Mouse (Mus musculus): ENCODE measurements around the gene Kbtbd12.

Gene Kbtbd12

DNA sequence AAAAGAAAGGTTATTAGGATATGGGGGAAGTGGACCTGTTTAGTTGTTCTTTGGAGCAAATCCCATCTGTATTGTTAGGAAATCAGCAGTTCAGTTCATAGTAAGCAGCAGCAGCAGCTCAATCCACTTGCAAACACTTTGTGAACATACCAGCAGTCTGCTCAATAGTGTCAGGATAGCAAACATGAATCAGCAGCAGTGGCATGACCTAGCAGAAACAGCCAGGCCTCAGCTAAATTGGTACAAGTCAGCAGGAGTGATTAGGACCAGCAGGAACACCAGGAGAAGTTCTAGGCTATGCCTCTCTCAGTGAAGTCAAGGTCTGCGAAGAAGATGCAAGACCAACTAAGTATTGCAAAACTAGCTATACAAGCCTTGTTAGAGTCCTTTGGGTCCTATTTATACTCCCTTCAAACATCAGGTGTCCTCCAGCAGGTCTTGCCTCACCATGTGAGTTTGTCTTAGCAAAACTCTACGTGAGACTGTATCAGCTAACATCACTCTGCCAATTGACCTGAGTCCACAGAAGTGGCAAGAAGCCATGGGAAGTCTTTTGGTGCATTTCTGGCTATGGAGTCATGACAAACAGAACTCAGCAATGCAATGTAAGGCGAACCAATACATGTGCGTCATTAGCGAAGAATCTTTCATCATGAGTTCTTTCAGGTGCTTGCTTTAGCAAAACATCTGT lies at the start of gene Kbtbd12:
Gene Kbtbd12, minus strand, starts transcription at position 340 of the 691 bp plus-strand sequence.
- DNase-seq: no peak

DNA sequence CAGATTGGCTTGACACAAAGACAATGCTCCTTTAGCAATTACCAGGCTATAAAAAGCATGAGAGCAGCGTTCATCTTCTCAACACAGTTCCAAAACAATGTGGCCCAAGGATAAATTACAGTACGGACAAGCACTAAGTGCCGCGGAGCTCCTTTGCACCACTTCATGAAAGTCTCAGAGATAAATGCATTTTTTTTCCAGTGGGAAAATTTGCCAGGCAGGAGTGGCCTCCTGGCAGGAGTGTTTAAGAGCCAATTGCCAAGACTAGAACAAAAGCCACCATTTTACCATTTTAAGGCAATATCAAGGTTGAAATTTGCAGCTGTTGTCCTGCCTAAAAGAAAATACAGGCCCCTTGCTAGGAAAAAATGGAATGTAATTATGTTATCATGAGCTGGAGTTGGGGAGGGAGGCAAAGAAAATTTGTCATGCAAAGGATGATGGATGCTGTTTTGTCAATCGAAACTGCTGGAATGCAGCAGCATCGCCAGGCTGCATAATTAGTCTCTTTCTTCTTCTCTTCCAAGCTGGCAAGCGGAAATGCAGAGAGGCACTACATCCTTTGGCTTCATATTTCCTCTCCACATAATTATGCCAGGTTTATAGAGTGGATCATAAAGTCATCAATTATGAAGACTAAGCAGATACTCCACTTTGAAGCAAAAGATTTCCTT lies 45.8 kb upstream of the Kbtbd12 start:
- no peak for DNase-seq

DNA sequence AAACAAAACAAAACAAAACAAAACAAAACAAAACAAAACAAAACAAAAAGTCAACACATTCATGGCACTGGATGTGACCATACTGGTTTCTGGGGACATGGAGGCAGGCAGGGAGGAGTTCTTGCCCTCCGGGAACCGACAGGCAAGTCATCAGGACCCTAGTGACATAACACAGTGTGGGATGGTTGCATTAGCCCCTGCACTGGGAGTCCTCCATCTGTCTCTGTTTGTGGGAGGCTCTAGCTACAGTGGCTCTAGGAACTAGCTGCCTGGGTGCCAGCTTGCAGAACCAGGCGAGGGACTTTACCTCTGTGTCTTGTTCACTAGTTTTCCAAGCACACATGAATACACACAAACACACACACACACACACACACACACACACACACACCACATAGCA lies 43.3 kb upstream of the Kbtbd12 start:
- DNase-seq: no peak

DNA sequence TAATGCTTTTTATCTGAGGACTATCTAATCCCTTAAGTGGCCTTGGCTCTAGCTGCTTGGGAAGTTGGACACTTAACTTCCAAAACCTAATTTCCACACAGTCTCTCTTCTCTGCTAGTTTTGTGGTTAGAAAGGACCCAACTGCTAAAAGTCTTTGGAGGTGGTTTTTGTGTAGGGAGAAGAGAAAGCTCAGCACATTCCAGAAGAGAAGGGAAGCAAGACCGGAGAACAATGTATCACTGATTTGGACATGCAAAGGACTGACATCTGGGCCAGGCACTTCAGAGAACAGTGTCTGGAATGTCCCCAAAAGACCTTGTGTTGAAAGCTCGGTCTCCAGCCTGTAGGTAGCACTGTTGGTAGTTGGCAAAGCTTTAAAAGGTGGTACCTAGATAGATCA lies 40.0 kb upstream of the Kbtbd12 start:
- peak in 1 of 2 experiments; percentile 9 for DNase-seq

DNA sequence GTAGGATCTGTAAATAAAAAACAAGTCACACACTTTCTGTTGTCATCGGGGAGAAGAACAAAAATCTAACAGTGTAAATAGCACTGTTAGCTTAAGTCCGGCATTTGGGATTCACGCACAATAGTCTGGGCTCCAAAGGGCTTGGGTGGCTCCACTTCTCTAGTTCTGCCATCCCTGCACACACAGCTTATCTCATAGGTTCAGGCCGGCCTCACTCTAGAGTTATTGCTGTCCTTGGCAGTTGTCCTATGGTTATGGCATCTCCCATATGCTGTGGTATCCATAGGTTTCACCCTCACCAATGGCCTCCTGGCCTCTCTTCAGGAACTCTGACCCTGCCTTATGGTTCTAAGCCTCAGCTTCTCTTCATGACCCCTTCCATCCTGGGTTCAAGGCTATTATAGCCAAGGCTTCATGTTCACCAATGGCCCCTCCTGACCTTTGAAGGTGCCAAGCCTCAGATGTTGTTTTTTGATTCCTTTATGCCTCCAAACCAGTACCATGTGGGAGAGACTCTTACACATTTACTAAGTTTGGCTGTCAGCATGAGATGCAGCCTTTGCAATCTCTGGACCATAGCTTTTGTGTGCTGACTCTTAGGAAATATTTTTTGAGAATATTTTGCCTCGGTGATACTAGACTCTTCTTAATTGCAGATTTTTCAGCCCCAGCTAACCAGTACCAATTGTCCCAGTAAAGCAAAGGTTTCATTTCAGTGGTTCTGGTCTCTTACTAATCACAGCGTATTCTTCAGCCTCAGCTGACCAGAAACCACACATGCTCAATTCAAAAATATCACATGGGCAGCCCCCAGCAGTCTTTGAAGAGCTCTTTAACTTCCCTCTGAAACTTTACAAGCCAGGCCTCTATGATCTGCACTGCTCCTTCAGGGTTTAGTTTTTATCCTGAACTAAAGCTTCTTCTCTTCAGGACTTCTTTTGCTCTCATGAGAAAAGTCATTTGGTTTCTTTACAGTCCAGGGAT lies 39.3 kb upstream of the Kbtbd12 start:
- no peak for DNase-seq

DNA sequence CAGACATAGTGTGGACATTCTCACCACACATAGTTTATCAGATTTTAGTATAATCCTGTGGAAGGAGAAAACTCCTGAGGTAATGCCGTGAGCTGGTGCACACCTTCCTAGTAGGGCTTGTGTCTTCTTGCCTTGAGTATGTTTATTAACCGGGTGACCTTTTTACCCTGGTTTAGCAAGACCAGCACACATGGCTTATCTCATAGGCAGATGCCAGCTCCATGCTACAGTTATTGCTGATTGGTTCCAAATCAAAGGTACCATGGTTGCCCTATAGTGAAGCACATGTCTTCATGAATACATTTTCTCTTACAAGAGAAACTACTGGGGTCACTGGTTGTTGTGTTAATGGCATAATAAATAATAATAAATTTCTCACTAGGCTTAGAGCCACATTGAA lies 38.1 kb upstream of the Kbtbd12 start:
- no peak for DNase-seq

DNA sequence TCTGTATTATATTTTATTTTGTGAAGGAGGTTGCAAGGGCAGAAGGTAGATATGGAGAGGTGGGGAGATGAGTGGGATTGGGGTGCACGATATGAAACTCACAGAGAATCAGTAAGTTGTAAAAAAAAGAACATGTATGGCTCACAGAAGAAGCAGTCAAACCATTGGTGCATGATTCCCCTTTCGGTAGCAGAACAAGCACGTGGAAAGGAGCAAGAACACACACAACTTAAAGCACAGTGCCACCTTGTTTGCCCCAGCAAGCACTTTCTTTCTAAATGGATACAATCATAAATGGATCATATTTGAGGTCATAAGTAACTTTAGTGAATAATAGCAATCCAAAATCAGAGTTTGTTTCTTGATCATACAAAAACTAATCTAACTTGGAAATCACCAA lies 24.5 kb upstream of the Kbtbd12 start:
- DNase-seq: no peak

DNA sequence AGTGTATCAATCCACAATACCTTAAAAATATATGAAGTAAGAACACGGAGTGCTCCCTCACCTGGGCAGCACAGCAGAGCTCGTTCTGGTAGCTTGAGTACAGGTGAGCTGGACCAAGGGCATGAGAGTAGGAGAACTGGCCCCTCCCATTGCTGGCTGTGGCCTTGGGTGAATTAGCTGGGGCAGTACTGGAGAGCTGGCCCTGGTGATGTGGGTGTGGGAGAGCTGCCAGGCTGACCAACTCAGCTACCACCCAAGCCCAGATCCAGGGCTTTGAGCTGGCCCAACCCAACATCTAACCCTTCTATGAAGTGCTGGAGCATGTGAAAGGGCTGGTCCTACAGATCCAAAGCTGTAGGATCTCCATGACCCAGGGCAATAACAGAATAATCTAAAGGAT lies 23.9 kb upstream of the Kbtbd12 start:
- DNase-seq: peak; percentile 32 to 71

DNA sequence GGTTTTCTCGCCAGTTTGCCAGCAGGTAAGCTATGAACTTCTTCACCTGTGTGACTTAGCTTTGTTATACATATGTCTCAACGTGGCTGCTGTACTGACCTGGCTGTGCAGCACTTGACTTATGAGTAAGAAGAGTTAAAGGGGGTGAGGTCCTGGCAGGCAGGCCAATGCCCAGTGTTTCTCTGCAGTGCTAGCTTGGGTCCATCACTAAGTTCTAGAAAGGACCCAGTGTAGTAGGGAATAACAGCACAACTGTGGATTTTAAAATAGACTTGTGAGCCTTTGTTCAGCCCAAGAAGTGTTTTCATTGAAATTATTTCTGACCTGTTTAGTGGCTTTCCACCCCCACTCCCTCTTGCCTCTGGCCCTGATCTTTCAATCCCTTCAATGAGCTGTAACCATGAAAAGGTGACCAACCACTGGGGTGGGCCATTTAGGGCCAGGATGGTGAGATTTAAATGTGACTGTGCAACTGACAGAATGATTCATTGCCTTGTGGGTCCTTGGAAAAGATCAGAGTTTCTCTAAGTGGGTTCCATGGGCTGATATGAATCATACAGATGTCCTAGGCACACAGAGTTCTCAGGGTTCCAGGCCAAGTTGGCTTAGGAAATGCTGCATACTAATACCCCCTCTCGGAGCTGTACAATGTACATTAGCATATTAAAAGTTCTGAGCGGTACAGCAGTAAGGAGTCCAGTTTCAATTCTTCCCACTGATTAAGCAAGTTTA lies 10.0 kb upstream of the Kbtbd12 start:
- DNase-seq: peak; percentile 13 to 45

DNA sequence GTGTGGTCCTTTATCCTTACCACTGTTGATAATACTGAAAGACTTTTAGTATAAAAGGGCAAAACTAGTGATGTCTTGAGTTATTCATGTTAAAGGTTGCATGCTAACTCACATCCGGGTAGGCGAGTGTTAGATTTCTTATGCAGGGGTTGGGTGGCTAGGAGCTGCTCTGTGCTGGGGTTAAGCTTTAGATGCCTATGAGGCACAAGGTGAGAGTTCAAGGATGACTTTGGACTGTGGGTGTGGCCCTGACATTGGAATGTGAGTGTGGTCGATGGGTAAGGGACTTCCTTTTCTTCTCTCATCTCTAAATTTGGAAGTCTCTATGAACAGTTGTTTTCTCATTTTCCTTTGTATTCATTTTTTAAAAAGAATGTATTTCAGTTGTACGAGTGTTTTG lies 7.0 kb upstream of the Kbtbd12 start:
- DNase-seq: no peak

DNA sequence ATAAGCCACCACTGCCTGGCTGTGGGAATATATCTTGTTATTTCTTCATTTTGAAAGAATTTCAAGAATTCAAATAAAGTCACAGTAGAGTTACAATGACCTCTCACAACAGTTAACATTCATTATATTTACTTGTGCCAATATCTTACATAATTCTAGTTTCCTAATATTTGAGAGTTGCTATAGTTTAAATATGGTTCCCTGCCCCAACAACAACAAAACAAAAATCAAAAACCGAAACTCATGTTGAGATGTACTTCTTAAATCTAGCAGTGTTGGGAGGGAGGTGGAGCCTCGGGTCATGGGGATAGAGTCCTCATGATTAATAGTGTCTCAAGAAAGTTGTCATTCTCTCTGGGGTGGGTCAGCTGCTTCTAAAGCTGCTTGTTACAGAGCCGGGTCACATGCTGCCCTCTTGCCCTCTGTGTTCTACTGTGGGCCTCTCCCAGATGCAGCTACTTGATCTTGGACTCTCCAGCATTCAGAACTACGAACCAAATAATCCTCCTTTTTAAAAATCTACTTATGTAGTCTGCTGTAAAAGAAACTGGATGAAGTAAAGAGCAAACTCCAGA lies 3.7 kb upstream of the Kbtbd12 start:
- DNase-seq: peak; percentile 48 to 77

DNA sequence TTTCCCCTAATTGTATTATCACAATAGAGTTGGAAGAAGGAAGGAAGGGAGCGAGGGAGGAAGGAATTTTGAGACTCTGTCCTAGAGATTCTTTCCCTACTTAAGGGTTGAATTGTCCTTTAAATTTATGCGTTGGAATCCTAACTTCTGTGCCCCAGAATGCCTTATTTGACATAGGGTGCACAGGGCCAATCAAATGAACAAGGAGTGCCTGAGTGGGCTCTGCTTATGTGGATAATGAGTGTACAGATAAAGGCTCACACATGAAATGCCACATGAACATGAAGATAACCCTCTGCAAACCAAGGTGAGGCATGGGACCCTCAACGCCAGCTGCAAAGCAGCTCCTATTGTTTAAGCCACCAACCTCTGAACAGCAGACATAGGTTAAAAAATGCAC lies 2.6 kb upstream of the Kbtbd12 start:
- no peak for DNase-seq

DNA sequence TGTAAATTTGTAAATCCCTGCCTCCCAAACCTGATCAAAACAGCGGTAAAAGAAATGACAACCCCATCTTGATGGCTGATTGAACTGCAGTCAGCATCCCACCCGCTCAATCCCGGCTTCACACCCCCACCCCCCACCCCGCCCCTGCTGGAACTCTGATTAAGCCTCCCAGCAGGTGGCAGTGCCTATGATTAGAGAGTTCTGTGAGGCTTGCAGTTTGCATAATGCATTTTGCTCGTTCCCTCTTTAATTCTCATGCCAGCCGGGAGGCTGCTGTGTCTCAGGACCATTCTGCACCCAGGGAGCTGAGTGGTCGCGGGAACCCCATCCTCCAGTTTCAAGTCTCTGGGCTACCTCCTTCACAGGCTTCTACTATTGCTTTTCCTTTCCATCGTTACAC lies 2.2 kb upstream of the Kbtbd12 start:
- peak in 1 of 2 experiments; percentile 26 for DNase-seq

DNA sequence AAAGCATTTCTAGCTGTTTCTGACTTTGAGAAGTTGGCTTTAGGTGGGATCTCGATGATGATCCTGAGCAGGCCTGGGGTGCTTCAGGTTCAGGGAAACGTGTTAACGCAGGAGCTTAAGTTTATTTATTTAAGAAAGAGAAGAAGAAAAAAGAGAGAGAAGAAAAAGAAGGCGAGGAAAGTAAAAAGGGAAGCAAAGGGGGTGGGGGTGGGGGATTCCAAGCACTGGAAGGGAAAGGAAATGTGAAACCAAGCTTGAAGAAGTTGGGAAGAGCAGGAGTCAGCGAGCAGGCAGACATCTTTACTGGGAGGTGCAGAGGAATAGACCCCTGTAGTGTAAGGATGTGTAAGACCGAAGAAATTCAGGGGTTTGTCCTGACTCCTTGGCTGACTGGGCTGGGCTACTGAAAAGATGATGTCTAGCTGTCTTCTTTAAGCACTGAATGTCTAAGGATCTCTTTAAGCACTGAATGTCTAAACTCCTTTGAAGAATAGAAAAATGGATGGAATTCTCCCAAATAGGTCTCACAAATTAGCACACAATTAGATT lies 1.7 kb upstream of the Kbtbd12 start:
- DNase-seq: no peak

DNA sequence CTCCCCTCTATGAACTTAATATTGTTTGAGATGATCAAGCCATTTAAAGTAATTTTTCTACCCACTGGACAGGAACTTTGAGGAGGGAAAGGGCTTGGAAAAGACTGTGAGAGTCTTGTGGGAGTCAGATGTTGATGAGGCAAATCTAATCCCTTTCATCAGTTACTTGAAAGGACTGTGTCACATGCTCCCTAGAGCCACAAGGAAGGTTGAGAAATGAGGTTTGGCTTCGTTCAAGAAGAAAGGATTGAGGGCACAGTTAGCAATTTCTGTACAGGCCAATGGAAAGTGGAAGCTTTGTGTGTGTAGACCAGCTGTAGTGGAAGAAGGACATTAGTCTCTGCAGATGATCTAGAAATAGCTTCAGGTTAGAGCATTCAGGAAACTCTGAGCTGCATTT lies 1.2 kb upstream of the Kbtbd12 start:
- DNase-seq: no peak

DNA sequence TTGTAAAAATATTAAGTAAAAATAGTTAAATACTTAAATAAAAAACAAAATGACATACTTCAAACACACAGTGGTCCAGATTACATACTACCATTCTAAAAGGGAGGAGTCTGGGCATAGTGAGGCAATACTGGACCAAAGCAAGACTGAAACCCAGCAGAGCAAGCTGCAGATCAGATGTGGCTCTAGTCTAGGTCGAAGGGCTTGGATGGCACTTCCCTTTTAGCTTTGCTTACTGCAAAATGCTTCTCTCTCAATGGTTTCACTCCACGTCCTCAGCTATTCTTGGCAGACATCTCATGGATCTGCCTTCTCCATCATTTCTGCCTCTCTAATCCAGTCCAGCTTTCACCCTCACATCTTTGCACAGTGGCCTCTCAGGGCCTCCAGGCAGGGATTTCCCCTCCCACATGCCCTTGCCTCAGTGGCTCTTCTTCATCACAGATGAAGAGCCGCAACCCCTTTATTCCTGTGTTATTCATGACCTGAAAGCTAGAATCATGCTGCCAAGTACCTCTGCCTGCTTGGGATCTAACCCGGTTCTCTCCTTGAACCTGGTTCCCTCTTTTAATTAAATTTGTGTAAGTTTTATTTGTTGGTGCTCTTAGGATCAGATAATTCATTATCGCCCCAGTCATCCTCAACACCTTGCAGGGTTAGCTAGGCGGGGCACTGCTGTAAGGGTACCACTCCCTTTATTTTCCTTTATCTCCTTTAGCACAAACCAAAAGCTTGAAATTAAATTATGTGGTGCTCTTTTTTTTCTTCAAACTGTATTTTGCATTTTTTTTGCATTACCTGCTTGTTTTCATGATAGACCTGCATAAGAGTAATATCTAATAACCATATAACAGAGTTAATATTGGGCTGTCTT lies 1.6 kb downstream of the Kbtbd12 start:
- DNase-seq: no peak

DNA sequence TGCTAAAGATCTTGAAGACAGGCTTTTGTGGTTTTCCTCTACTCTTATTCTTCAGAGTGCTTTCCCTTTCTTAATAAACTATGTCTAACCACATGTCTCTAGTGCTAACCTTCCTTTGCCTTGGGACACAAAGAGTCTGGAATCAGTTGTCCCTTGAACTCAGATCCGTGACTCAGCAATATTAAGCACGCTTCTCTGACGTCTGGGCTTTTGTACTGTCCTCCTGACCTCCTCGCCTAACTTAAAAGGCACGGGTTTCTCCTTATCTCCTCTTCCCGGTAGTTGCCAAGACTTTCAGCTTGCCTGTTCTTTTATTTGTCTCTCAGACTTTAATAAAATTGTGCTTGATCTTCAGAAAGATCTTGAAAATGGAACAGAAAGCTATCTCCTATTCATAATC lies 6.5 kb downstream of the Kbtbd12 start:
- no peak for DNase-seq

DNA sequence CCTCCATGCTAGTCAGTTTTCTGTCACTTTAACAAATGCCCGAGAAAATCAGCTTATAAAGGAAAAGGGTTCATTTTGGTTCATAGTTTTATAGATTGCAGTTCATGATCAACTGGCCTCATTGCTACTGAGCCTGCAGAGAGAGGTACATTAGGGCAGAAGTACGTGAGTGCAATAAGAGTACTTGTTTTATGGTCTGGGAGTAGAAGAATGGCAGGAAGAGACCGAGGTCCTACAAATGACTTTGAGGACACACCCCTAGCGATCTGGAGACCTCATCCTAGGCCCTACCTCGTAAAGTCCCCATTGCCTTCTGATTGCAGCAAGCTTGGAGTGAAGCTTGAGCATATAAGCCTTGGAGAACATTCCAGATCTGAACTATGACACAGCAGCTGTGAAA lies 7.2 kb downstream of the Kbtbd12 start:
- no peak for DNase-seq

DNA sequence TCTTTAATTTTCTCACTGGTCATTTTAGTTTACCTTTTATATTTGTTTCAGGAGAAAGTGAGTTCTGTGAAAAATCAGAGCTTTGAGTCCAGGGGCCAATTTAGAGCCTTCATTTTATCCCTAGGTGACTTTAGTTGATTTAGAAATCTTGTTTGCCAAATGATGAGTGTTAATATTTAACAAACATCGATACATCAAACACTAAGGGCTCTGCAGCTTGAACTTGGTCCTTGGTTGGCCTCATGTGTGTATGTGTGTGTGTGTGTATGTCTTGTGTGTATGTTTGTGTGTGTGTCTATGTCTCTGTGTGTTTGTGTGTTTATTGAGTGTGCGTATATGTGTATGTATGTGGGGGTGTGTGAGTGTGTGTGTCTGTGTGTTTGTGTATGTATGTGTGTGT lies 7.9 kb downstream of the Kbtbd12 start:
- no peak for DNase-seq

DNA sequence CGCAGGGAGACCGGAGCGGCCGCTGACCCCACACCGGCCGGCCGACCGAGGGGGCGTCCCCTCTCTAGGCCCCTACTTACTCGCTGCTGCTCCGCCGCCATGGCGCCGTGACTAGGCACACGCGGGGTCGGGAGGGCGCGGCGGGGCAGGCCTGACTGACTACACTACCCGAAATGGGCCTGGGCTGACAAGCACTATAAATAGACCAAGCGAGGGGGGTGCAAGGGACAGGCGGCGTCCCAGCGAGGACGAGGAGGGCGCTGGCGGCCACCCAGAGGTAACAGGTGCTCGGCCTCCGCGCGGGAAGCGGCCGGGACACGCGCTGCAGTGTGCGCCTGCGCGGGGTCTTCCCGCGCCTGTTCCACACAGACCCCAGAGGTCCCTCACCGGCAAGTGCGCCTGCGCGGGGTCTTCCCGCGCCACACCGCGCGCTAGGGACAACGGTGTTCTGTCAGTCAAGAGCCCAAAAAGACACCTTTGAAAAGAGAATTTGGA lies 10.4 kb downstream of the Kbtbd12 start:
- DNase-seq: peak; percentile 54 to 77

DNA sequence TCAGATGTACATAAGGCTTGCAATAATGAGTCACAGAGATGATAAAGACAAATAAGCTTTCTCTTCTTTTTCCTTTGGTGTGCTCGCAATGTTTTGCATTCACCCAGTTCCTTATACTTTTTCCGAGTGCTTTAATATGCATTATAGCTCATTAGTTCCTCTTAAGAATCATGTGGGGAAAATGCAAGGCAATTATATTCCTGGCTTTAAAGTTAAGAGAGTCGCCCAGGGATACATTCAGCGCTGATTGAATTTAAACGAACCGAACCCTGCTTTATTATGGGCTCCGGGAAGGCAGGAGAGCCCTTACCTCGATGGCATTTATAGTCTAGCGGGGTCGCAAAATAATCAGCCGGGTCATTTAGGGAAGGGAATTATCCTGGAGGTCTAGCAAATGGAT lies 10.8 kb downstream of the Kbtbd12 start:
- DNase-seq: no peak
